Mouse (Mus musculus) embryonic stem cell, embryonic (primary cell): ENCODE results near the gene Usp47.

ENCODE experiments used
- CTCF ChIA-PET, 4 experiments: fragments of 300-600 bp in 2 of 4; fragments of 350-600 bp in 2 of 4; sonication (Branson Sonifier 250); formaldehyde crosslinking; loops; one replicate each; lab custom pipeline; 2022; ENCODE audit warnings: inconsistent platforms in 2 of 4; lab: Charles Lee
- POLR2A ChIA-PET, 4 experiments: fragments of 300-600 bp in 2 of 4; fragments of 350-600 bp in 2 of 4; sonication (Branson Sonifier 250); formaldehyde crosslinking; loops; one replicate each; lab custom pipeline; 2022; ENCODE audit warnings: antibody characterized with exemption in 4 of 4, inconsistent platforms in 1 of 4; lab: Charles Lee

The Usp47 gene

DNA sequence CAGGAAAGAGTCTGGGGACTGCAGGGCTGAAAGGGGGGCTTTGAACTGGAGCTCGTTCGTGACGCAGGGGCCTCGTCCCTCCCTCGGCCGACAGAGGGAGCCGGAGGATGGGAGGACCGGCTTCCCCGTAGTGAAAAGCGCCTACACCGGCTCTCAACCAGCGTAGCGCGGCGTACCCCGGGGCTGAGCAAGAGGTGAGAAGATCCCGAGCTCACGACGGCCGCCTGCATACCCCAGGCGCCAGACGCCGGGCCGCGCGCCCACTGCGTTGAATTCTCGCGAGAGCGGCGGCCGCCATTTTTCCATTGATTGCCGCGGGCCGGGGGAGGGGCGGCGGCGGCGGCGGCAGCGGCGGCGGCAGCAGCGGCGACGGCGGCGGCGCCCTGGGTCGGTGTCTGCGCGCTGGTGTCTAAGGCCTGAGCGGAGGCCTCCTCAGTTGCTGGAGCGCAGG is at the start of gene Usp47:
Gene Usp47, plus strand, starts transcription at position 355 of the 451 bp plus-strand sequence.
- CTCF ChIA-PET: interaction anchor here in 3 of 4 experiments (0.5 to 1.3 kb wide), 9 partner anchors 14 to 1641 kb away, joined by 3 to 4 read pairs (median 3); no protein-coding TSS in a partner anchor

DNA sequence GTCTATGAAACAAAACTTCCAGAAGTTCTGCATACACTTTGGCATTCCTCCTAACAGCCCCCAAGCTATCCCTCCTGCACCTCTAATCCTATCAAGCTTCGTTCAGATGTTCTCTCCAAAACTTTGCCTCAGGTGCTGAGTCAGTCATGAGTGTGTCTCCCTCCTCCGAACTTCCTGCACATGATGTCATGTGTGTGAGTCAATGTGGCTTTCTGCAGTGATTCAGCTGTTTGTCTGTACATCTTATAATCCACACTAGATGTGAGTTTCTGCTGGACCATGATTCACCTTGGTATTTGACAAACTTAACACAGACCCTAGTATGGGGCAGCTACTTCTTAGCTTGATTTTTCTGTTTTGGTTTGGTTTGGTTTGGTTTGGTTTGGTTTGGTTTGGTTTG is 46.9 kb upstream of the Usp47 start:
- CTCF ChIA-PET: no interaction called here
- POLR2A ChIA-PET: interaction anchor here in 1 of 4 experiments (0.5 kb wide), 1 partner anchor 74 kb away, joined by 4 read pairs; no protein-coding TSS in a partner anchor

More for the DNA sequence above, at the start of gene Usp47:
- POLR2A ChIA-PET: interaction anchor here in 3 of 4 experiments (0.7 to 1.7 kb wide), 16 partner anchors 9 to 994 kb away, joined by 3 to 7 read pairs (median 3); partner anchors contain the start of genes Ctr9 (in 1 of the 3) and Eif4g2 (in 1 of the 3)

DNA sequence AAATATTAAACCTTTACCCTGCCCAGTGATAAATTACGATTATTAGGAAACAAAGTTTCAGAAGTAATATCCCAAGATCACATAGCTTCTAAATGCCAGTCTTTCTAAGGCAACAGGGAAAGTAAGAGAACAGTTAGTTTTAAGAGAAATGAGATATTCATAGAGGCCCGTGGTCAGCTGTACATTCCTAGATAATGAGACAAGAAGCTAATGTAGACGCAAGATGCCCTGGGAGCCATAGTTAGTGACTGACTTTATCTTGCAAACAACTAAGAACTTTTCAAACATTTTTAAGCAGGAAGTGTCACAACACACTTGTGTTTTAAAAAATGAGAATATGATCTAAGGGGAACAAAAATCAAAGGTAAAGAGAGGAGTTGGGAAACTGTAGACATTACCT is 45.4 kb upstream of the Usp47 start:
- ChIA-PET POLR2A (no interaction called here), CTCF (no interaction called here)

DNA sequence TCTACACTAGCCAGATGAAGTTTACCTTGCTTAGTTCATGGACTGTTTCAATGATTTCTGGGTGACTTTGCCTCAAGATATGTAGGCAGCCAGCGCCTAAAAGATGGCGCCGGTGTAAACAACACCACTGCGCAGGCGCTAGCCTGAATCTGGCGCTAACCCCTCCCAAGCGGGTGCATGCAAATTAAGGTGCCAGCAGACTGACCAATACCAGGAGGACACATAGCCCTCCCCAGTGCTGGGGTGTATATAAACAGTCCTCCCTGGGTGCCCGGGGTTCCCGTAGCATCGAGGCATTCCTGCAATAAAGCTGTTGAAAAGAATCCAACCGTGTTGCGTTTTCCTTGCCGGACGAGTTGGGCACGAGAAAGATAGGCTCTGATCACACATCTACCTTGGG is 41.0 kb upstream of the Usp47 start:
- ChIA-PET POLR2A (no interaction called here), CTCF (no interaction called here)

DNA sequence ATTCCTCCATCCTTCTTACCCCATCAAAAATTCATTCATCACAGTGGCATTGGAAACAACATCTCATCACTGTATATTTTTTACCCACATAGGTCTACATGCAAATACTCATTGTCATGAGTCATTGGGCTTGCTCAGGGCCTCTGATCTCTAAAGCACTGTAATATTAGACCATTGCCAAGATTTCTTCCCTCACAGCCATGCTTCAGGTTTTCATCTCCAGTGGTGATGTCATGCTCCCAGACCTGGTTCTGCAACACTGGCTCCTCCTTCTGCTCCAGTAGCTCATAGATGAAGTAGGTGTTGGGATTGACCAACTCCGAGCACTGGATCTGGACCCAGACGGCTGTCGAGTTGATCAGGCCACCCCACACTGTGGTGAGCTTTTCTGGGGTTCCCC is 38.8 kb upstream of the Usp47 start:
- POLR2A ChIA-PET: no interaction called here
- CTCF ChIA-PET: no interaction called here

DNA sequence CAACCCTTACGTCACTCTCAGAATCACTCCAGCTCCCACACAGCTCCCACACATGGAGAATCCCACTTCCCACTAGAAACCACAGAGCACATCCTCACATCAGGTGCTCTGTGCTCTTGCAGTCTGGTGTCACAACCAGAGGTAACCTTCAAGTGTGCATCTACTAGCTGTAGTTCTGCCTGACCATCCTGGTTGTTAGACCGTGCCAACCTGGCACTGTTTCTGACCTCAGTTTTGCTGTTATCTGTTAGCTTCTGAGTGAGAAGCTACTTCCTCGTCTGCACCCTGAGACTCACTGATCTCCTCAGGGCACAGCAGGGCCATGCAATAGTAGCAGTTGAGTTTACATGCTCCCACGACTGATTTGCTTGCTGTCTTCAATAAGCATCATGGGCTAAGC is 38.0 kb upstream of the Usp47 start:
- POLR2A ChIA-PET: no interaction called here
- CTCF ChIA-PET: no interaction called here

DNA sequence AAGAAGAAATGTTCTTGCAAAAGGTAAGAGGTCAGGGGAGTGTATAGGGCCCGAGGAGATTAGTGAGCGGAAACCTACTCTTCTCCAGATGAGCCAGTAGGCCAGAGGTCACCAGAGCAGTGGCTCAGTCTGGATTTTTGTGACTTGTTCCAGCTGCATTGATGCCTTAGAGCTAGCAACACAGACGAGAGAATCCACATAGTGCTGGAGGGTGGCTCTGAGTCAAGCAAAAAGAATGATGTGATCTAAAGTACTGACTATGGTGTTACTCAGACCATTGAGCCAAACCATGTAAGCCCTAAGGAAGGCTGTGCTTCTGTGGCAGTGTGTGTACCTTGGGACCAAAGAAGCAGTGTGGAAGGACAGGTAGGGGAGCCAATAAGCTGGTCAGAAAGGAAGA is 36.4 kb upstream of the Usp47 start:
- ChIA-PET POLR2A (no interaction called here), CTCF (no interaction called here)

DNA sequence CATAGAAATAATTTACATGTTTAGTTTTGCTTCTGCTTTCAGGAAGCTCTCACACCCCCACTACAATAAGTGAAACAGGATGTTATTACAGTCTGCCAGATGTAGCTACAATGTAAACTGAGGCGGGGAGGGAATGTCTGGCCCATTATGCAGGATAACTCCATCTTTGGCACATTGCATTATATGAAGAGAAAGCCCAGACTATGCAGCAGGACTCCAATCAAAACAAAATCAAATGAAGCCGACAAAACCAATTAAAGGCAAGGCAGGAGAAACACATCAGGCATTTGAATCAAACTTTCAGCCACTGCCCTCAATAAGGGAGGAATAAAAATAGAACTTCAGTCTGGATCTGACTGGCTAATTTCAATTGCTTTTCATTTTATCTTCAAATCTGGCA is 25.9 kb upstream of the Usp47 start:
- ChIA-PET POLR2A (interaction anchor here in 1 of 4 experiments (0.5 kb wide), 1 partner anchor 22 kb away, joined by 4 read pairs; no protein-coding TSS in a partner anchor), CTCF (no interaction called here)

DNA sequence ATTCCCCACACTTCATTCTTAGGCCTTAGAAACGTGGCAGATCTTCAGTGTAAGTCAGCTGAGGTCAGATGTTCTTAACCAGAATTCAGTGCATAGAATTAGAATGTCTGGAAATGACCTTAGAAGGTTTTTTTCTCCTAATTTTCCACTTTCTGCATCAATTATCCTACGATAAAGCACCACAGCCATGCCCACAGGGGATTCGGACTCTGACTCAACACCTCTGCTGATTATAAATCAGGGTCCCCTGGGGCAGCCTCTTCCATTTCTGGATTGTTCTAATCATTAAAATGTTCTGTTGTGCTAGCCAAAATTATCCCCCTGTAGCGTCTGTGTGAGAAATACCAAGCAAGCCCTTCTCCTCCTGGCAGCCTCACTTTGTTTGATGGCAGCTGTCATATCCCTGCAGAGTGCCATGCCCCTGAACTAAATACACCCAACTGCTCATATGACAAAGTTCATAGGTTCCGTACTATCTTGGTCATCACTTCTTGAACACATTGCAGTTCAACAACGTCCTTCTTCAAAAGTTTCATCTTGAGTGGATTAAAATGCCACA is 24.8 kb upstream of the Usp47 start:
- ChIA-PET CTCF (no interaction called here), POLR2A (no interaction called here)

DNA sequence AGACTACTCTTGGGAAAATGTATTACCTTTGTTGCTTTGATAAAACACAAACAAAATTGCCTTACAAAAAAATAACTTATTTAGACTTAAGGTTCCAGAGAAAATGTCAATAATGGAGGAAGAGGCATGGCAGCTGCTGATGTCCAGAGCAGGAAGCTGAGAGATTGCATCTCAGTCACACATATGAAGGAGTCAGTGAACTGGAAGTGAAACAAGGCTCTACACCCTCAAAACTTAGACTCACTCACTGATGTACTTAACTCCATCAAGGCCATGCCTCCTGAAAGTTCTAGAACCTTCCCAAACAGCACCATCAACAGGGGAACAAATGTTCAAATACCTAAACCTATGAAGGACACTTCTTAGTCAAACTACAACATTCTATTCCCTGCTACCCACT is 23.9 kb upstream of the Usp47 start:
- ChIA-PET CTCF (no interaction called here), POLR2A (no interaction called here)

DNA sequence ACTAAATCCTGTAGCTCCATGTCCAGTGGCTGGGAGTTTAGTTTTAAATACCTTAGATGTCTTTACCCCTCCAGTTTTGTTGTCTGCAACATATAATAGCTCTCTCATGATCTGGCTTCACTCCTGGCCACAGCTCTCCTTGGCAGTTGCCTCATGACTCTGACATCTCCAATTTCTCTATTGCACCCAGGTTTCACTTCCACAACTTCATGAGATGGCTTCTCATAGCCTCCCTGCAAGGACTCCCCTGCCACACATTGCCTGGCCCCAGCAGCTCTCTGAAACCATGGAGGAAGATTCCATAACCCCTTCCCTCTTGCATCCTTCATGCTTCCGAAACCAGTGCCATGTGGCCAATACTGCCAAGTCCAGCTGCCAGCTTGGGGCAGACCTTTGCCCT is 23.1 kb upstream of the Usp47 start:
- ChIA-PET CTCF (no interaction called here), POLR2A (no interaction called here)

DNA sequence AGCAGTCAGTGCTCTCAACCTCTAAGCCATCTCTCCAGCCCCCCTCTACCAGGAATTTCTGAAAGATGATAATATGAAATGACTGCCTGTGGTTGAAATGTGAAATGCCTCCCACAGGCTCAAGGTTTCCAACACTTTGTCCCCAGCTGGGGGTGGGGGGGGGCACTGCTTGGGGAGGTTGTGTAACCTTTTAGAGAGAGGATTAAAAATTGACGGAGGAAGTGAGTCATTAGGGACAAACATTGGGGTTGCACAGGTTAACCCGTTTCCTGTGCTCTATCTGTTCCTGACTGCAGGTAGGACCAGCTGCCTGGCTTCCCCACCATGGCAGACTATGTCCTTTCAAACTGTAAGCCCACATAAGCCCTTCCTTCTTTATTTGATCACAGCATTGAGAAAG is 12.8 kb upstream of the Usp47 start:
- POLR2A ChIA-PET: no interaction called here
- CTCF ChIA-PET: no interaction called here

DNA sequence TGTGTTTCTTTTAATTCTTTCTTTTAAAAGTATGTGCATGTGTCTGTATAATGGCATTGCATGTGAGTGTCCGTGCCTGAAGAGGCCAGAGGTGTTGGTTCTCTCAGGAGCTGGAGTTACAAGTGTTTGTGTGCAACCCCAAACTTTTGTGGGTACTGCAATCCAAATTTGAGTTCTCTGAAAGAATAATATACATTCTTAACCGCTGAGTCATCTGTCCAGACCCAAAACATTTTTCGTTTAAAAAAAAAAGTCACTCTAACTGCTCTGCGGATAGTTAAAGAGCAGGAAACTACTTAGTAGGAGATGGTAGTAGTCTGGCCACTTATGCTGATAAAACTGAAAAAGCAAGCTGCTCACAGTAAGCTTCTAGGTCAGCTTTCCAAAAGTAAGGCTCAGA is 12.3 kb upstream of the Usp47 start:
- ChIA-PET CTCF (interaction anchor here in 1 of 4 experiments (0.6 kb wide), 2 partner anchors 47 to 754 kb away, joined by 3 read pairs; no protein-coding TSS in a partner anchor), POLR2A (no interaction called here)

DNA sequence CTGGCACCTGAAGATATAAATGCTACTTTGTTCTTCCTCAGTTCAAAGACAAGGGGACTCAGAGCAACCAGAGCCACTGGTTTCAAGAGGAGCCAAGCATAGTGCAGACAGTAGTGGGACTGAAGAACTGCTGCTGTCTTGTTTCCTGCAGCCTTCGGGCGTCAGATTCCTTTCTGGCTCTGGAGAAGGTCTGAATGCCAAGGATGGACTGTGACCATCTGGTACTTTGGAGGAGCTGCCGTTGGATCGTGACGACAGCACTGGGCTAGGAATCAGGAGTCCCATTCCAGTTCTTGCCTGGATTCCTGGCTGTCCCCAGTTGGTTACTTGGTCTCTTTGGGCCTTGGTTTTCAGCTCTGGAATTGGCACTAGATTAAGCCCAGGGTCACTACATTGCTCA is 11.2 kb upstream of the Usp47 start:
- CTCF ChIA-PET: no interaction called here
- POLR2A ChIA-PET: interaction anchor here in 2 of 4 experiments (0.8 to 1.0 kb wide), 2 partner anchors 10 kb away, joined by 3 to 4 read pairs; no protein-coding TSS in a partner anchor

DNA sequence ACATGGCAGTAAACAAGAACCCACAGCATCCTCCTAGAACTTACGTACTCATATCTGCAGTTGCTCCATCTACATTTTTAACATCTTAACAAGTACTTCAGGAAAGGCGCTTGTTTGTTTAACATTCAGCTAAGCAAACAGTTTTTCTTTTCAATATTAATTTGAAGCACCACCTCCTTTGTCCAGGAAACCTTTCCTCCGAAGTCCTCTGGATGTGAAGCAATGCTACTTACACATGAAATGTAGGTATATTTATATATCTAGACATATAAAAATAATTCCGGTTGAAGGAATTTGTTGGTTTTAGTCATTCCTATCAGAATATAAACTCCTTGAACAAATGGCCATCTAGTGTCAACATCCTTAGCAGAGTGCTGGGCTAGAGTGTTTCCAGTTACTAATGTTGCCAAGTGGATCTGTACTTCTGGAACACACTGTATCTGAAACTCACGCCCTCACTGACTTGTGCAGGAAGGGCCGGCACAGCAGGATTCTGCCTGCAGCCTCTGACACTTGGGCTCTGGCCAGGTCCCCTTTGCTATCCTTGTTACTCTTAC is 10.6 kb upstream of the Usp47 start:
- POLR2A ChIA-PET: interaction anchor here in 2 of 4 experiments (0.8 to 1.0 kb wide), 2 partner anchors 10 kb away, joined by 3 to 4 read pairs; no protein-coding TSS in a partner anchor
- CTCF ChIA-PET: no interaction called here

DNA sequence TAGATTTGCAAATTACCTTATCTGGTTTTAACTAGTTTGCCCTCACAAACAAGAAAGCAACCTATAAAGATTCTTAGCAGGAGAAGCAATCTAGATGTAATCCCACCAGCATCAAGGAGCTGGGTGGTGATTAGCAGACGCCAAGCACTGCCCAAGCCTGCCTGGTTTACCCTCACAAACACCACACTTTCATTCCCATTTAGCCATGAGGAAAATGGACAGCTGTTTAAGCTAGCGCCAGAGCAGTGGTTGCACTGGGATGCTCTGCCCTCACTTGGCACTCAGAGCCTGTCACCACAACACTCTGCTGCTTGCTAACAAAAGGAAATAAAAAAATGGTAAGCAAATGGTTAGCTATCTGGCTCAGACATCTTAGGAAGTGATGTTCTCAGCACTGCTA is 9.2 kb upstream of the Usp47 start:
- CTCF ChIA-PET: no interaction called here
- POLR2A ChIA-PET: no interaction called here

DNA sequence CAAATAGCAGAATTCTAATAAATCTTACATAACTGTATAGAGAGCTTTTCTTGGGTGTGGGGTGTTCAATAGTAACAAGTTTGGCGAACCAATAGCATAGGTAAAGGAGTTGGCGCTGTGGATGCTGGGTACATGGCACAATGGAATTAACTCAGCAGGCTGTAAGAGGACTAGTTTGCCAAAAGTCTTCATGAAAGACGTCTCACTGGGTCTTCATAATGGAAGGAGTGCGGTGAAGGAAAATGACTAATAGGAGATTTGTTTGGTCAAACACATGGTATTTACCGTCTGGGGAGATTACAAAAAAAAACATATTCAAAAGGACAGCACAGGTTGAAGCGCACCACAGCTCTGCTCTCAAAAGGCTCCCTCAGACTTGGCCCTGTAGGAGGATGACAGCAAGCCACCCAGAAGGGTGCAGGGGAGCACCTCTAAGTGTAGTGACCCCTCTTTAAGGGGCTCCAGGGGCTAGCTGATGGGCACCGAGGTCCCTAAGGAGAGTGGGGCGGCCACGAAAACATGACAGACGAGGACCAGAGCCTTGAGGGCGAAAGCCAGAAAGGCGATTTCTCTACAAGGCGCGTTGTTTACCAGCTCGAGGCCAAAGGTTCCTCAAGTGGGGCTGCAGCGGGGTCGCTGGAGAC is 676 bp upstream of the Usp47 start:
- ChIA-PET CTCF (interaction anchor here in 3 of 4 experiments (0.5 to 1.3 kb wide), 9 partner anchors 14 to 1642 kb away, joined by 3 to 4 read pairs (median 3); no protein-coding TSS in a partner anchor), POLR2A (interaction anchor here in 3 of 4 experiments (0.7 to 1.7 kb wide), 17 partner anchors 10 to 994 kb away, joined by 3 to 7 read pairs (median 3); partner anchors contain the start of genes Ctr9 (in 1 of the 3) and Eif4g2 (in 1 of the 3))

DNA sequence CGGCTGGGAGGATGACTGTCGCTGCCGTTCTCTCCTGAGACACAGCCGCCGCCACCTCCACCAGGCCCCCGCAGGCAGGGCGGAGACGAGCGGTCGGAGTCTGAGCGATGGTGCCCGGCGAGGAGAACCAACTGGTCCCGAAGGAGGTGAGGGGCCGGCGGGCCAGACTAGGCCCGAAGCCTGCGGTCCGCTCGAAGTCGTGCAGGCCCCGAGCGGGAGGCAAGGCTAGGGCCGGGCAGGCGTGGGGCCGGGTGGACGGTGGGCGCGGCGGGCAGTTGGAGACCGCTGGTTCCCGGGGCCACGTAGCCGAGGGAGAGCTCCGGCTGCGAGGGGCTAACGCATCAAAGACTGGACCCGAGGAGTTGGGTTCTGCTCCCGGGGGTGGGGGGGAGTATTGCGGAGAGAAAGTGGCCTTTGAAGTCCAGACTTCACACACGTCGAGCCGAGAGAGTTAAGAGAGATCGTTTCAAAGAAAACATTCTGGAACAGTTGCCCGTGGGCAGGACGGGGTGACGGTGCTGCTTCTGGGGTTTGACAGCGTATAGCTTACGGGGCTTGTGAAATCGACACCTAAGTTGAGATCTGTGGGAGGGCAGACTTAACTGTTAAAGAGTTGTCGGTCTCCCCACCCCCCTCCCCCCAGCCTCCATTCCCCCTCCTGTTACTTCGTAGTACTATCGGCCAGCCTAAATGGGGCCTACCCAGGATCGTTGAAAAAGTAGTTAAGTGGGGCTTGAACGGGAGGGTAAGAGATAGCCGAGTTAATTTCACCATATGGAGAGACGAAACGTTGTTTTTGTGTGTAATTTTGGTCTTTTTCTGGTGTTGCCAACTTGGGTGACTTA is 519 bp downstream of the Usp47 start:
- POLR2A ChIA-PET: interaction anchor here in 3 of 4 experiments (0.7 to 1.7 kb wide), 10 partner anchors 9 to 995 kb away, joined by 3 to 7 read pairs (median 3); partner anchors contain the start of gene Ctr9 (in 1 of the 3)
- CTCF ChIA-PET: interaction anchor here in 2 of 4 experiments (1.0 to 1.3 kb wide), 3 partner anchors 15 to 157 kb away, joined by 3 to 4 read pairs (median 3); no protein-coding TSS in a partner anchor

DNA sequence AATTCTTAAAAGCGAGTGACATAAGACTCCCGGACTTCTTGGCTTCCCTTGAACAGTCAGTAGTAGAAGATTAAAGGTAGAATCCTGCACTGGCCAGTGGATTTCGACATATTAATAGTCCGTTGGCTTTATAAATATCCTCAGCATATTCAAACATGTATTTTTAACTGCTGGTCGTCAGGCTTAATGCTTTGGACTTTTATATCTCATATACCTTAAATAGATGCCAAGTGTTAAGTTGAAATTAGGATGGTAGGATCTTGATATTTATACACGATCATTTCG is 1.1 kb downstream of the Usp47 start:
- ChIA-PET CTCF (no interaction called here), POLR2A (interaction anchor here in 2 of 4 experiments (0.8 to 1.2 kb wide), 3 partner anchors 8 to 115 kb away, joined by 3 read pairs; no protein-coding TSS in a partner anchor)
